Mouse (Mus musculus) hindbrain, embryonic 13.5 days (tissue): ENCODE measurements around the gene Gm13305. TPM values are rescaled to one million over a fixed set of nuclear protein-coding genes. Genes with fewer than 3 reads are reported as not detected.
A peak's percentile ranks its signal among the peaks of the same experiment; 100 is the strongest.
"Not testable (repeated sequence)": the region's sequence is repeated elsewhere in the genome, so short reads cannot be mapped to it uniquely, and the experiment has no call there.

Experiments used
- ATAC-seq: fragments of 200-750 bp; cut with Nextera tagmentation; 2 replicates; pipeline ENCODE4 v1.8.0; 2017; ENCODE audit warnings: moderate TSS enrichment; ENCODE audit not compliant: low FRiP score
- H3K27ac ChIP-seq: fragments of 300-500 bp; sonication (generic); 2 replicates; pipeline ENCODE4 v1.5.1; 2015; ENCODE audit warnings: inconsistent platforms, mild to moderate bottlenecking, moderate library complexity
- H3K27me3 ChIP-seq: fragments of 300-500 bp; sonication (generic); 2 replicates; pipeline ENCODE4 v1.6.1; 2015; ENCODE audit warnings: mild to moderate bottlenecking, inconsistent platforms
- H3K36me3 ChIP-seq: fragments of 300-500 bp; sonication (generic); 2 replicates; pipeline ENCODE4 v1.6.1; 2015; ENCODE audit warnings: mild to moderate bottlenecking, inconsistent platforms
- H3K4me1 ChIP-seq: fragments of 300-500 bp; sonication (generic); replicated peaks from 2 replicates; pipeline ENCODE4 v1.6.1; 2015; ENCODE audit warnings: inconsistent platforms
- H3K4me2 ChIP-seq: fragments of 300-500 bp; sonication (generic); 2 replicates; pipeline ENCODE4 v1.6.1; 2015; ENCODE audit warnings: inconsistent platforms, mild to moderate bottlenecking, moderate library complexity
- H3K4me3 ChIP-seq: fragments of 300-500 bp; sonication (generic); 2 replicates; pipeline ENCODE4 v1.5.1; 2015; ENCODE audit warnings: mild to moderate bottlenecking, inconsistent platforms
- H3K9ac ChIP-seq: fragments of 300-500 bp; sonication (generic); 2 replicates; pipeline ENCODE4 v1.6.1; 2015; ENCODE audit warnings: mild to moderate bottlenecking, inconsistent platforms
- H3K9me3 ChIP-seq: fragments of 300-500 bp; sonication (generic); 2 replicates; pipeline ENCODE4 v1.6.1; 2016; ENCODE audit warnings: inconsistent platforms
- WGBS: fragments of 180-500 bp; shearing (Covaris S2); methylation state at CpG from one replicate; pipeline ENCODE4 v1.1.7; 2015; 5-methylcytosine and 5-hydroxymethylcytosine counted together
- polyA plus RNA-seq: library from polyadenylated mRNA; unstranded; fragments of >200 nt; fragmentation: Nextera tagmentation; extraction: Ambion mirVana; gene quantifications from 2 replicates; pipeline ENCODE4 v1.2.1, GENCODE M21; 2015

Gm13305 gene
- polyA plus RNA-seq: 0.60 TPM in 1 of 2 replicates, not detected in the other

- no CpG with 5 or more reads among the region's 7 CpGs for WGBS
- ATAC-seq, H3K27me3 ChIP-seq, H3K4me3 ChIP-seq, H3K4me2 ChIP-seq, H3K9ac ChIP-seq, H3K27ac ChIP-seq, H3K4me1 ChIP-seq, H3K9me3 ChIP-seq, H3K36me3 ChIP-seq: not testable (repeated sequence)
Observed at GRCm38 (mm10) chr4:42168503-42168902, at the start of gene Gm13305. Gene Gm13305, minus strand, starts transcription at chr4:42168603.

GRCm38 (mm10) chr4:42184980-42185372 lies 16.6 kb upstream of the Gm13305 start:
- H3K36me3 ChIP-seq, H3K4me1 ChIP-seq, H3K9ac ChIP-seq, H3K4me3 ChIP-seq, H3K4me2 ChIP-seq, H3K27me3 ChIP-seq, H3K27ac ChIP-seq, H3K9me3 ChIP-seq: not testable (repeated sequence)
- peak; percentile 57 for ATAC-seq
- no CpG with 5 or more reads among the region's 25 CpGs for WGBS

DNA sequence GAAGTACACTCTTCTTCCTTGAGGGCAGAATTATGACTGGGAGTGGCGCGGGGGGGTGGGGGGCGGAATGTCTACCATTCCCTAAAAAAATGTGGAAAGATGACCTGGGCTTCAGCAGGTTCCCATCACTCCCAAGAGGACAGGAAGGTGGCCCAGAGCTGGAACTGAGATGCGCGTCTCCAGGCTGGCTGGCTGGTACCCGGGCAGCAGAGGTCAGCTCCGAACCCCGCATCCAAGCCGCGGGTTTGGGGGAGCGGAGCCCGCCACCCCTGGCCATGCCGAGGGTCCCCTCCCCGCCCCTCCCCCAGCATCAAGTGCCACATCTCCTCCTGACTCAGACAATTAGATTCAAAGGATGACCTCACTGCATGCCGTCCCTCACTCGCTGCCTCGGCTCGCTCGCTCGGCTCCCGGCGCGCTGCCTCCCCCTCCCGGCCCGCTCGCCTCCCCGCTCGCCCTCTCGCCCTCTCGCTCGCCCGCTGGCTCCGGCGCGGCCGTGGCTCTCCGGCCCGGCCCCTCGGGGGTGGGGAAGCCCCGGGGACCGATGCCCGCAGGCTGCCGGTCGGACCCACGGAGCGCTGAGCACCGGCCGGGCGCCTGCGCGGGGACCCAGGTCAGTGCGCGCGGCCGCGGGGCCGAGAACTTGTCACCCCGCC lies 16.0 kb upstream of the Gm13305 start:
- H3K27ac ChIP-seq, H3K9me3 ChIP-seq, H3K27me3 ChIP-seq, H3K4me2 ChIP-seq, H3K9ac ChIP-seq, H3K4me1 ChIP-seq, H3K4me3 ChIP-seq, H3K36me3 ChIP-seq: not testable (repeated sequence)
- WGBS: no CpG with 5 or more reads among the region's 58 CpGs
- ATAC-seq: peak; percentile 57

- H3K4me2 ChIP-seq, H3K27ac ChIP-seq, H3K36me3 ChIP-seq, H3K9me3 ChIP-seq, H3K9ac ChIP-seq, H3K27me3 ChIP-seq, H3K4me3 ChIP-seq, H3K4me1 ChIP-seq: not testable (repeated sequence)
- no CpG with 5 or more reads among the region's 31 CpGs for WGBS
- ATAC-seq: peak; percentile 66; the same call in 1 of the 2 replicates
Observed at GRCm38 (mm10) chr4:42183234-42184197, 15.1 kb upstream of the Gm13305 start.

GRCm38 (mm10) chr4:42178243-42178642 lies 9.8 kb upstream of the Gm13305 start:
- not testable (repeated sequence) for H3K9me3 ChIP-seq, H3K4me2 ChIP-seq, ATAC-seq, H3K27me3 ChIP-seq, H3K36me3 ChIP-seq, H3K4me3 ChIP-seq, H3K27ac ChIP-seq, H3K4me1 ChIP-seq, H3K9ac ChIP-seq
- WGBS: no CpG with 5 or more reads among the region's 4 CpGs

GRCm38 (mm10) chr4:42153136-42153535 lies 15.3 kb downstream of the Gm13305 start, which contains the start of gene Gm13306:
Gene Gm13306, plus strand, starts transcription at chr4:42153436.
- not testable (repeated sequence) for H3K27me3 ChIP-seq, H3K4me2 ChIP-seq, H3K27ac ChIP-seq, H3K4me1 ChIP-seq, H3K36me3 ChIP-seq, H3K9me3 ChIP-seq, H3K9ac ChIP-seq, H3K4me3 ChIP-seq, ATAC-seq
- WGBS: no CpG with 5 or more reads among the region's 9 CpGs

DNA sequence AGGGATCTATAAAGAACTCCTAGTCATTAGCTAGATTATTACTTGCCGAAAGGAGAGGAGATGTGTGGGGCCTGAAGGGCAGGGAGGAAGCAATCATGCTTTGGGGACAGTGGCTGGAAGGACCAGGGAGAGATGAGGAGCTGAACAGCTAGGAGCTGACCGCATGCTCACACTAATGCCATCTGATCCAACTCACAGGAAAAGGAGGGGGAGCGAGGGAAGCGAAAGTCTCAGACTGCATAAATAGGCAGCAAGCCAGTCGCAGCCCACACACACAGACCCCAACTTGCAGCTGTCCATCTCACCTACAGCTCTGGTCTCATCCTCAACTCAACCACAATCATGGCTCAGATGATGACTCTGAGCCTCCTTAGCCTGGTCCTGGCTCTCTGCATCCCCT lies 53.9 kb downstream of the Gm13305 start, which contains the start of gene Gm13304:
Gm13304 (plus strand) TSS at position 301 of the 400 bp plus-strand sequence.
- H3K4me3 ChIP-seq, H3K36me3 ChIP-seq, H3K4me2 ChIP-seq, H3K27ac ChIP-seq, H3K4me1 ChIP-seq, ATAC-seq, H3K9ac ChIP-seq, H3K9me3 ChIP-seq, H3K27me3 ChIP-seq: not testable (repeated sequence)
- no CpG with 5 or more reads among the region's 5 CpGs for WGBS

Other genes with a start within 250 kb of the Gm13305 start
- gene Gm20878, start 227.0 kb downstream of the Gm13305 start, polyA plus RNA-seq: 7.8 and 10.6 TPM in 2 replicates
- 0.87 and 0.92 TPM in 2 replicates for gene Fam205a4, start 202.5 kb downstream of the Gm13305 start, polyA plus RNA-seq
- 0.39 and 0.60 TPM in 2 replicates for gene Gm21093, start 133.9 kb downstream of the Gm13305 start, polyA plus RNA-seq
- not detected in 2 replicates for gene Gm3893, start 77.4 kb downstream of the Gm13305 start, polyA plus RNA-seq
- gene Gm13304, start 53.8 kb downstream of the Gm13305 start, polyA plus RNA-seq: not detected in 2 replicates
- gene Gm13306, start 15.2 kb downstream of the Gm13305 start, polyA plus RNA-seq: 1.3 and 1.4 TPM in 2 replicates
- not detected in 2 replicates for gene Gm10600, start 72.0 kb upstream of the Gm13305 start, polyA plus RNA-seq
- not detected in 2 replicates for gene Ccl21b, start 87.2 kb upstream of the Gm13305 start, polyA plus RNA-seq
- not detected in 2 replicates for gene Gm21953, start 125.7 kb upstream of the Gm13305 start, polyA plus RNA-seq
- gene Fam205a3, start 149.7 kb upstream of the Gm13305 start, polyA plus RNA-seq: not detected in 2 replicates